Mouse (Mus musculus) CD8-positive naive resting alpha-beta T cell, adult 2 months (primary cell): ENCODE measurements around the gene Dusp10.

Experiments used
- DNase-seq, 2 experiments: peaks; one replicate each; pipeline ENCODE4 v3.0.0; 2022; ENCODE audit warnings: low read depth in 2 of 2, low spot score in 2 of 2

The Dusp10 gene

DNA sequence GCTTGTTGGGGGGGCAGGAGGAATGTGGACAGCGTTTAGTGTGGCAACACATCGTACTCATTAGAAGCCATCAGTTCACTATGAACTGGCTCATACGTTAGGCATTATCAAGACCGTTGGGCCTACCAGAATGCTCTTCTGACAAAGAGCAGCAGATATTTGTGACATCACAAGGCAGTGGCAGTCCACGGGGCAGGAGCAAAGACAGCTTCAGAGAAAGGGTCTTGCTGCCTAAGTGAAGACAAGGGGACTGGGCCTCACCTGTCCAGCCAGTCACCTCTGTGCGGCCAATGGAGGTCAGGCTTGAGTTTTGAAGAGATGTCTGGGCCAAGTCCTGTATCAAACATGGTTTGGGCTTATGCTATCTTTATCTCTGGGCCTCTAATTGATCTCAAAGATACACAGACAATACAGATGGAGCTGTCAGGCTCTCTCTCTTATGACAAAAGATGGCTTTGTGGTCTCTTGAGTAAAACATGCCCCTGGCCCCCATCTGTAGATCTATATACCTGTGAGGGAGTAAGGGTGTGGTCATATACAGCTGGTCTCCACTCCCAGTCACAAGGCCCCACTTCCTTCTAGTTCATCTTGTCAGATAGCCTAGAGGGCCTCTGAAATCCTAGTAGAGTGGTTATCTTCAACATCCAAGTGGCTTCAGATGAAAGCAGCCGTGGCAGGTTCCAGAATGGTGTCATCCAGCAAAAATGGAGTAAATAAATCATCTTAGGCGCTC, 17.1 kb downstream of the Dusp10 start:
- DNase-seq: no peak

DNA sequence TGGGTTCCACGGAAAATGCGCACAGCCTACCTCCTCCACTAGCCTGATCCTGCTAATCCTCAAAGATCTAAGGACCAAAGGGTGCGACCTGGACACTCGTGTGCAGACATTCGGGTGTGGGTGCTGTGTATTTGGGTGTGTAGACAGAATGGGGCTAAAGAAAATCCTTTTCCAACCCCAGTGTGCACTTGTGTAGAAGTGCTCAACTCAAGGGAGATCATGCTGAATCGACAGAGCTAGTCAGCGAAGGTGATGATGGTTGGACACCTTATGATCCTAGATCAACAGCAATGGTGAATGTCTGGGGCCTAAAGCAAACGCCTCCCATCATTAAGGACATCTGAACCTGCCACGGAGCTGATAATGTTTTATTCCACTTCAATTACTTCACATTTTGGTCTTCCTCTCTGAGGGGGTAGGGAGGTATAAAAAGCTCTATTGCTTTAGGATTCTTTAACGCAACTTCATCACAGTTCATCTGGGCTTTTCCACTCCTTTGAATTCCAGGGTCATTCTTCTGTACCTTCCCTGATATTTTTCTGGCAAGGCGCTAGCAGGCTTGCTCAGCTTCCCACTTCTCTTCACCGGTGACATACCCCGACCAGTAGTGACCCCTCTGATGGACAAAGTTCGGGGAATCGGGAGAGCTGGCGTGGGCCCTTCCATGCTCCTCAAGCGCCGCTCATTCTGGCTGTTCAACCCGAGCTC, 19.7 kb downstream of the Dusp10 start:
- DNase-seq: no peak

DNA sequence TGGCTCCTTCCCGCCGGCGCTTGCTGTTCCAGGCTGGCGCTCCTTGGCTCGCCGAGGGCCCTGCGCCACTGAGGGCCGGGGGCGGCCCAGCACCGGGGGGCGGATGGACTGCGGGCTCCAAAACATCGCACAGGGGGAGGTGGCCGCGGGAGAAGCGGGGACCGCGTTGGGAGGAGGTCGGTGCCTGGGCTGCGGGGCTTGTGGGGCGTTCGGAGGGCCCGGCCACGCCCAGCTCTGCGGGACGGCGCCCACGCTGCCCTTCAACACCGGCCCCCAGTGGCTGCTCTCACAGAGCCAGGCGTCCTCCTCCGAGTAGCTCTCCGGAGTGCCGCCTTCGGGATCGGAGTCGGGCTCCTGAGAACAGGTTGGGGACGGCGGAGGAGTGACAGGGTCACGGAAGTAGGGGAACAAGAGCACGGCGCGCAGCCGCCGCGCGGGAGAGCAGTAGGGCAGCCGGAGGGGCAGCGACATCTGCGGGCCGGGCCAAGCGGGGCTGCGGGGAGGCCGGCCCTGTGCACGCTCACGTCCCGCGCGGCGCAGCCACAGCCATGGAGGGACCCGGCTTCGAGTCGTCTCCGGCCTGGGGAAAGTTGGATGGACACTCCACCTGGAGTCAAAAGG, 20.4 kb downstream of the Dusp10 start:
- peak in 1 of 2 experiments; percentile 77 for DNase-seq

DNA sequence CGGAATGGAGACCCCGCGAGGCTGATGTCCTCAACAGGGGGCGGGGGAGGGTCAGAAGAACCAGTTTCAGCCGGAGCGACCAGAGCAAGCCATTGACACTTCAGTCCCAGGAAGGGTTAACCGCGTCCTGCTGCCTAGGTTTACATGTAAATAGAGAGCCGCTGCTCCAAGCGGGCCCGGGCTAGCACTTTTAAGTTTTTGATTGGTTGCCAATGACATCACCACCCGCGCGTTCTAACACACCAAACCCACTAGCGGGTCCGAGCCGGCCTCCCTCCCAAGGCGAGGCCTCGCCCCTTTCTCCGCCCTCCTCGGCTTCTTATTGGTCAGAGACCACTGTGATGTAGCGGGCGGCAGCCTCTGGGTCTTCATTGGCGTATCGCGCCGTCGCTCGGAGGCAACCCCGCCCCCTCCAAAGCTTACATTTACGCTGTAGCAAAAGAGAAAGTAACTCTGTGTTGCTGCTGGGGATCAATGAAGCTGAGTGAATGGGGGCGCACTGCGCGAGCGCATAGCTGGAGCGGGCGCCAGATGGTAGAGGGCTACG, 21.0 kb downstream of the Dusp10 start, which contains the start of gene 1700056E22Rik:
Gene 1700056E22Rik (minus strand): TSS at position 291 of the 547 bp plus-strand sequence.
- DNase-seq: peak; percentile 98 to 99

DNA sequence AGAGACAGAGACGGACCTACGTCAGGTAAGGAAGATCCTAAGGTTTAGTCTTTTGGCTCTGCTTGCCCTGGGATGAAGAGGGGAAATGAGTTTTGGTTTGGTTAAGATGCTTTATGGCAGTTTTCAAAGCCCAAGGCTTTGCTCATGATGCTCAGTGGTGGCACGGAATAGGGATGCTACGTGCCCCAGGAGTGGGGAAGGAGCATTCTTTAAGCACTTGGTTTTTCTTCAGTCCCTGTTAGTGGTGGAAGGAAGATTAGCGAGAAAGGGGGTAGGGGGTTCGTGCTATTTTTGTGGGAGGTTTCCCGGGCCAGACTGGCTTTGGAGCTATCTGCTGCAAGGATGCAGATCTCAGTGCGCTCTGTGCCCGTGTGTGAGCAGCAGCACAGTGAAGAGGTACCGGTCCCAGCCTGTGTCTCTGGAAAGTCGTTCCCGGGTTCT, 21.7 kb downstream of the Dusp10 start:
- peak in 1 of 2 experiments; percentile 38 for DNase-seq

DNA sequence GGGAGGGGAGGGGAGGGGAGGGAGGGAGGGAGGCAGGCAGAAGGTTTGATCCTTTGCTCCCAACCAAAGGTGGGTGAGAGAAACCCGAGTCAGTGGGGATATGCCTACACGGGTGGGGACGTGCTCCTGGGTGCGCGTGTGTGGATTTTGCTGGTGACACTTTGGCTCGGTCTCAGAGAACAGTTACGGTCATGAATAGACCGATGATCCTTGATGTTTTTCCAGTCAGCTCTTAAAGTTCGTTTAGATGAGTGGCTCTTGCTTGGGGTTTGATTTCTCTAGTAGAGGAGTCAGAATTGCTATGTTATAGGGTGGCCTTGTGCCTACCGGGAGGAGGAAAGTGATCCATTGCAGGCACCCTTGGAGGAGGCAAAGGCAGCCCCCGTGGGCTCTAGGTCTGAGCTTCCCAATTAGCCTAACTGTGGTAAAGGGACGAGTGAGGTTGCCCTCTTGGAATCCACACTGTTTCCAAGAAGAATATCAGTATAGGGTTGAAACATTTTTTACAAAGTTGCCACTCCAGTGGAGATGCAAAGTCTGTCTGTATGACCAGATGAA, 22.3 kb downstream of the Dusp10 start:
- no peak for DNase-seq

DNA sequence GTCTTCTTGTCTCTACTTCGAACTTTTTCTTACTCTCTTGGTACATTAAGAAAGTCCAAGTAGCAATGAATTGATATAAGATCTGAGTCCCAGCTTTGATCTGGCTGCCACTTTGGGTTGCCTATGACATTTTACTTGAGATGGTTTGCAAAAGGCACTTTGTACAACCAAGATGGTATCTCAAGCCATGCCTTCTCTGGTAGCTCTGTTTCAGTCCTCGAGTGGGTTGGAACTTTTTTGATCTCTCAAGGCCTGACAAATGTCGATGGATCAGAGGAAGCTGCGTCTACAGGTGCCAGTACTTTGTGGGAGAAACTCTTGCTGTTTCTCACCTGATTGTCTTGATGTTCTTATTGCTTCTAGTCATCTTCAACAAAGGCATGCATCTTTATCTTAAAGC, 24.7 kb downstream of the Dusp10 start:
- DNase-seq: no peak

DNA sequence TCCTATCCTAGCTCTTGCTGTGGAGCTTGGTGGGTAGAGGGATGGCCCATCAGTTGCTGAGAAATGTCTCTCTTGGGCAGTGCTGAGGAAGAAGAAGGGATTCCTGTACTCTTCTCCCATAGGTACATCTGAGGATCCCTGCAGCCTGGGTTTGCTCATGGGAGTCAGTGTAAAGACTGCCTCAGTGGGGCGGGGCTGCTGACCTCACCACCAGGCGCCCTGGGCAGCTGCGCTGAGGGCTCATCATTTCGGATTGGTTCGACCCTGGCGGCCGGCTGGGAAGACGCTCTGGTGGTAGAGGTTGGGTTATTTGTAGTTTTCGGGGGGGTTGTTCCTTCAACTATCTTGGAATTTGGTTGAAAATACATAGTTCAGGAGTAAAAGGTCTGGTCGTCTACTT, 26.2 kb downstream of the Dusp10 start:
- DNase-seq: no peak

DNA sequence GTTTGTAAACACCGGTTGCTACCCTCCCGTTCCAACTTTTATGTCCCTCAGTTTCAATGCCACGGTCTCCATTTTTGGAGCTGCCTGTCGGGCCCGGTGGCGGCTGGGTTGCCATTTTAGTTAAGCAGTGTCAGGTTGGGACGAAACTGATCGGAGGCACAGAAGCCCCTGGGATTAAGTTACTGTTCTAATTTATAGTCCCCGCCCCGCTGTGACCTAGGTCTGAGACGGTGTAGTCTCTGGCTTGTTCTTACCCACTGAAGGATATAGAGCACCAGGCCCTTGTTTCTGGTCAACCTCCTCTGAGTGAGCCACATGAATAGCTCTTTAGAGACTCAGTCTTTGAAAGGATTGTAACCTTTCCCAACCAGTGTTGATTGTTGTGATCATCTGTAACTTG, 27.1 kb downstream of the Dusp10 start:
- no peak for DNase-seq

DNA sequence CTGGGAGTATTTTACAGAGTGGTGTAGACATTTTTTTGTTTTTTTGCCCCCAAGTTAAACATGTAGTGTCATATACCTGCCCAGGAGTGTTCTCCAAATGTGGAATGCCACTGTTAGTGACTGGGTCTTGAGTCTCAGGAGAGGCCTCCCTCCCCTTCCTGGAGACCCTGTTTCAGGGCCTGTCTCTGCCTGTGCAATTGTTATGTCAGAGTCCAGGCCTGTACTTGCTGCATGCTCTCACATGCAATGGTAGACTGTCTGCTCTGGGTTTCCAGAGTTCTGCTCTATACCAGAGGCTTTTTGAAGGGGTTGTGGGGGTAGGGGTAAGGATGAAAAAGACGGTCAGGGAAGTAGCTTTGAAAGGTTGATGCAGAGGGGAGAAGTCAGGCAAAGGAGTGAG, 27.8 kb downstream of the Dusp10 start:
- DNase-seq: no peak

DNA sequence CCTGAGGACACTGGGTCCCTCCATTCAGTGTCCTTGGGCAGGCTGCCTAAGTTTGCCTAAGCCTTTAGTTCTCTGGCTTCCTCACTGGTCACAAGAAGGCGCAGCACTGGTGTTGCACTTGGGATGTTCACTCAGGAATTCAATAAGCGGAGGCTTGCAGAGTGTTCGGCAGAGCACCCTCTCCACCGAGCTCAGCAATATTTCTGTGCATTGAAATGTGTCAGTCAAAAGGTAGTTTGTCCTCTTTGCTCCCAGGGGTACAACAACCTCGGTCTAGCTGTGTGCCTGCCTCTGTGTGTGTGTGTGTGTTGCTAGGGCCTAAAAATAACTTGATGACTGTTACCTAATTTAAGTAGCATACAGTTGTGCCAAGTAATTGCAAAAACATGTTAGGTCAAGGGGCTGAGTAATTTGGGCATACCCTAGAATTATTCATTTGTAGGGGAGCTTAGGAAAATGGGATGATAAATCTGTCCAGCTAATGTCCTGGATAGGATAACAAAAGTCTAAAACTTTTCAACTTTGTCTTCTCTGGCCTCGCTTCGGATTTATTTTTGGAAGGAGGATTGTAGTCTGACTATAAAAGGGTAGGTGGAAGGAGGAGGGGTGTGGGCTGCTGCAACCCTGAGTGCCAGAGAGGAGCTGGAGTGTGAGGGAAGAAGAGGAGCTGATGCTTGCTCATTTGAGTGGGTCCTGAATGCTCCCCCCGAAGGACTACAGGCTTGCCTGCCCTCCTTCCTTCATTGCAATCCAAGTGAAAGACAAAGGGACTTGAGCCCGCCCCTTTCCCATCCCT, 28.9 kb downstream of the Dusp10 start:
- no peak for DNase-seq

DNA sequence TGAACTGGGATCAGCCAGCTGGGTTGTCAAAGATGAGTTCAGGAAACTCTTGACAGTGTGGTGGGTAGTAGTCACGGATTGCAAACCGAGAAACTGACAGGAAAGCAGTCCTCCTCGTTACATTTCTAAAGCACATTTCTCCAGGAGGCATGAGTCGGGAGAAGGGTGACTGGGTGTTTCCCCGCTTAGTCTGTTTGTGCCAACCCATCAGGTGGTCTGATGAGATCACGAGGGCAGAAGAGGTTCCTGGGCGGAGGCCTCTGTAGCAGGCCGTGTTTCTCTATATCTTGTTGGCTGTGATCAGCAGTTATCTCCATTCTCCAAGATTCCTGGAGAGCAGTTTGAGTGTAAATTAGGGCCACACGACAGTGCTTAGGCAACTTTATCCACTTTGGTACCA, 29.6 kb downstream of the Dusp10 start:
- DNase-seq: no peak

DNA sequence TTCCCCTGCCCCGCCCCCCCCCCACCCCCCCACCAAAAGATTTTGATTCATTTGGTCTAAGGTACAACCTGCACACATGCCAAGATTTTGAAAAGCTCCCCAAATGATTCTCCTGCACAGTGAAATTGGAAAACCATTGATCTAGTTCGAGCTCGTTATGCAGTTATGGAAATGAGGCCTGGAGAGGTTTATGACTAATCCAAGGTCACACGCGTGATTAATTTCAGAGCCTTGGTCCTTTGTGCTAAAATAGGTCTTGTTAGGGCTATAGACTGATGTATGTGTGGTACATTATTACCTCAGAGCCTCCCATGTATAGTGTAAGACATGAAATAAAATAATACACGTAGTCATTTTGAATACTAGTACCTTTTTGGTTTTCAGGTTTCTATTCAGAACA, 30.3 kb downstream of the Dusp10 start:
- no peak for DNase-seq

DNA sequence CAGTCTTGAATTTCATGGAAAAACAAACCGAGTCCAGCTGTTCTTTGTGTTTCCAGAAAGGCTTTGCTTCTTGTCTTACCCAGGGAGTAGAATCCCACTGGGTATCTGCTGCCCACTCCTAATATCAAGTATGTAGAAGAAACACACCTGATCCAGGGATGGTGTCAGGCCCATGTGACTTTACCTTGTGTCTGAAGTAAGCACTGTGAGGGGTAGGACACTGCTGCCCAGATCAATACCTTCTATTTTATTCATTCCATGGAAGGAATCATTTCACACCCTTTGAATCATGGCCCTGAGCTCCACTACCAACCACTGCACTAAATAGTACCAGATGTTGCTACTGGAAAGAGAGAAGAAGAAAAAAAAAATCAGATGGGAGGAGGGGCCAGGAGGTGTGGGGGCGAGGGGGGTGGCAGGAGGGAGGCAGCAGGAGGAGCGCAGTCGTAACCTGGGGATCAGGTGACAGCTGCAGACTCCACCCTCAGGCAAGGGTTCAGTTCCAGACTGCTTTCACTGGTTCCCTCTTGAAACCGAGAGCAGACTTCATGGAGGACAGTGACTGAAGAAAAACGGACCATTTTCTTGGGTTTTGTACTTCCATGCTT, 33.1 kb downstream of the Dusp10 start:
- no peak for DNase-seq

DNA sequence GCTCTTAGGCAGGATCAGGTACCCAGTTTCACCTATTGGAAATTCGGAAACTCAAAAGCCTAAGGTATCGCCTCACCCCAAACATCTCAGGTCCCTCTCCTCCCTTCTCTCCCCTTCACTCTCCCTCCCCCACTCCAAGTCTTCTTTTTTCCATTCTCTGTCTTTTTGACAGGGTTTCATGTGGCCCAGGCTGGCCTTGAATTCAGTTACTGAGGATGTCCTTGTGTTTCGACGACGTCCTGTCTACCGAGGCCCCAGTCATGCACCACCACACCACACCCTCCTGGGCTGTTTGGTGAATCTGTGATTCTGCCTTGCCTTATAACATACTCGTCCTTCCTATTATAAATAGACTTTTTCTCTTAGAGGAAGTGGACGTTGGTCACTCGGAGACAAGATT, 34.7 kb downstream of the Dusp10 start:
- peak in 1 of 2 experiments; percentile 36 for DNase-seq

DNA sequence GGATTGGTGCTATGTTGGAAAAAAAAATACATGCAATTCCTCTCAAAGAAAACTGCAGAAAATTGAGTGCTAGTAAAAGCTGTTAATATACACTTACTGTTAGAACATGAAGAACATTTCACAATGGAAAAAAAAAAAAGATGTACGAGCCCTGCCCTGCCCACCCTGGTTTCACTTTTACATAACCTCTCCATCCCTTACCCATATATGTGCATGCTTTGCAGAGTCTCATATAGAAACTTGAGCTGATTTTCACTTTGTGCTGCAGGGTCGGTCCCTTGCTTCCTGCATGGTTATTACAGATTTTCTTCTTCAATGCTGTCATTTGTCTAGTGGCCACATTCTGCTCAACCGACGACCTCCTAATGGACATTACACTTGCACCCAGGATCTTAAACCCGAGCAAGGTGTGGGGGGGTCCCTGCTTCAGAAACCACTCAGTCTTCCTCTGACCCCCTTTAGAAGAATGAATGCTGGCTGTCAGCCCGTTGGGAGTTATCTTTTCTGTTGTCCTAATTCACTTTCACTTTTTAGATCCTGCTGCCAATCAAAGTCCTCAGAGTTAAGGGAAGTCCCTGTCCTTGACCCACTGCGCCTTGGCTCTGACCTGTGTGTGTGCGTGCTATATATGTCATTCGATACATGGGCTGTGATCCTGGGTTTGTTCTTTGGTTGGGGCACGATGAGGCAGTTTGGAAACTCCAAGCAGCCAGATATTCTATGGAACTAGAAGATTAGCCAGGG, 35.7 kb downstream of the Dusp10 start:
- DNase-seq: no peak

DNA sequence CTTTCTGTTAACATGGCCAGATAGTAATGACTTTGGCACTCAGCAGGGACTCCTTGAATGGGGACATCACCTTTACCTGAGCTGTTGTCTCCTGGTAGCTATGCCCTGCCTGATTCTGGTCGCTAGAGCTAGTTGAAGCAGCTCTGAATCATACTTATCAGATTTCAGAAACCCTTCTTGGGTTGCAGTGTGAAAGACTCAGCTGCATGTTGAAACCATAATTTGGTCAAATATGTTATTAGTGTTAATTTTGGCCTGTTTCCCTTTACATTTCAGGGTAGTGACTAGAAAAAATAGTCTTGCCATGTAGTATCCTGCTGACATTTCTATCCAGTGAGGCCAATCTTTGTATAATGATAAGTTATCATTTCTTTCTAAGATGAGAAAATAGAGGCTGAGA, 38.2 kb downstream of the Dusp10 start:
- DNase-seq: no peak

DNA sequence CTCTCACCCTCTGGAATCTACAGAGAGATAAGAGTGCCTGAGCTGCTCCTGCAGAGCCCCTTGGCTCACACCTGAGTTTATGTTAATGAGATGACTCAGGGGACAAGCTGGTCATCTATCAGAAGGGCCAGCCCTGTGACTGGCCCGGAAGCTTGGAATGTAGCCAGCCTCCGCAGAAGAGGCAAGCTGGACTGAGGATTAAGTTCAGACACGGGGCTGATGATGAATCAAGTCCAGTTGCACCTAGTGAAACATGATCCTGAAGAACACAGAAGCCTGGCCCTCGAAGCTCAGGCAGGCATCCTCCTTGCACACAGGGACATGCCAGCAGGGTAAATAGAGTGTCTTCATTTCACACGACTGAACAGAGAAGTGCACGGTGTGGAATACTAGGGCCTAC, 38.7 kb downstream of the Dusp10 start:
- no peak for DNase-seq

DNA sequence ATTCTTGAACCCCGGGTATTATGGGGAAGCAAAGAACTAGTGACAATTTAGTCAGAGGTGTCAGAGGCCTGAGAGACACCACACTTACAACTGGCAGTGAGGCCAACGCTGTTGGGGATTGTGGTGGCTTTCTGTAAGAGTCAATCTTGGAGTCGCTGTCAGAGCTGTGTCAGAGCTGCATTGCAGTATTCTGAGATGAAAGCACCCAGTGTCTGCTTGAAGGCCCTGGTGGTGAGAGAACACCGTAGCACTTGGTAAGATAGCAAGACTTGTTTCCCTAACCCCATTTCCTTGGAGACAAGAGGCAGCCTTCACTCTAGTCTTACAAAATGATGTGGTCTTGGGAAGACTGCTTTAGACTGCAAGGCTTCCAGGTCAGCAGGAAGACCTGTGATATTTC, 39.2 kb downstream of the Dusp10 start:
- peak in 1 of 2 experiments; percentile 35 for DNase-seq

DNA sequence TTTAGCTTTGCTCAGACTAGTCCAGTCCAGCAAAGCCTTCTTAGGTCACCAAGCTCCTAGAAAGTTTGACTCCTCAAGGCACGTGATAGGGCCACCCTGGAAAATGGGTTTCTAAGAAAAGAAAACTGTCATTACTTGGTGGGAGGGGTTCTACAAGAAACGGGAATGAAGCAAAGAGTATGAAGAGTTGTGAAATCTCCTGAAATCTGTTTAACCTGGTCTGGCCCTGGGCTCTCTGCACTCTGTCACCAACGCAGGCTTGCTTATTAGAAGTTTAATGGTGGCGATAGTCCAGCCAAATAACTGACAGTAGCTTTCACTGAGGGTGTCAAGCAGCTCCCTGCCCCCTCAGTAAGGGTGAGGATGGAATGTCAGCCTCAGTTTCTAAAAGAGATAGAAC, 40.0 kb downstream of the Dusp10 start:
- no peak for DNase-seq
